Mouse (Mus musculus) erythroblast, embryonic 14.5 days (primary cell): ENCODE results near the gene Gm10282. TPM values are rescaled to one million over a fixed set of nuclear protein-coding genes. Genes with fewer than 3 reads are reported as not detected.

Source experiments
- H3K27me3 ChIP-seq: 2 replicates; pipeline ENCODE4 v1.6.1; 2012; ENCODE audit warnings: inconsistent platforms; ENCODE audit not compliant: control insufficient read depth
- H3K36me3 ChIP-seq: 2 replicates; pipeline ENCODE4 v1.6.1; 2012; ENCODE audit warnings: mild to moderate bottlenecking, inconsistent platforms; ENCODE audit not compliant: control insufficient read depth
- H3K4me1 ChIP-seq: 2 replicates; pipeline ENCODE4 v1.6.1; 2012; ENCODE audit warnings: inconsistent platforms; ENCODE audit not compliant: control insufficient read depth
- H3K4me3 ChIP-seq: replicated peaks from 2 replicates; pipeline ENCODE3; 2012; ENCODE audit warnings: moderate library complexity, mild to moderate bottlenecking, inconsistent platforms
- H3K9me3 ChIP-seq: 2 replicates; pipeline ENCODE4 v1.6.1; 2012; ENCODE audit warnings: low read length, inconsistent platforms, mixed read lengths; ENCODE audit not compliant: control insufficient read depth
- GATA1 ChIP-seq: IDR thresholded peaks from 2 replicates; pipeline ENCODE4 v1.6.1; 2012; ENCODE audit warnings: low read length, inconsistent platforms, mixed read lengths
- TAL1 ChIP-seq: IDR thresholded peaks from 3 replicates; pipeline ENCODE4 v1.6.1; 2012; ENCODE audit warnings: low read length, inconsistent platforms, mixed read lengths
- polyA plus RNA-seq: library from polyadenylated mRNA; stranded (reverse); fragments of >175 nt; gene quantifications from 2 replicates; pipeline ENCODE4 v1.2.3, GENCODE M21; 2012

The Gm10282 gene
- polyA plus RNA-seq, 1 experiment, result 6.0 TPM

DNA sequence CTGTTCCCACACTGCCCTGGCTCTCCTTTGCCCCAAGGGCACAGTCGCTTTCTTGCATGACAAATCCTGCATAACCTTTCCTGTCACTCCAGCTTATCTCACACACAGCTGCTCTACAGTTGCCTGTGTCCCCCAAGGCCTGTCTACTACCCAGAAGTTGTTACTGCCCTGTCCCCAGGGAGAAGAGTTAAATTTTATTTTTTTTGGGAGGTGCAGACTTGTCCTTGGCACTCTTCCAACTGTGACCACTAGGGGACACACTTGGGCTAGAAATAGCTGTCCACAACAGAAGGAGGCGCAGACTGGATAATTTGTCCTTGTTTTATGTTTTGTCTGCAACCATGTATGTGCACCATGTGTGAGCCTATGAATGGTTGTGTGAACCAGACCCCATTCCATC is 44.0 kb downstream of the Gm10282 start:
- peaks cover 8% of the 10 kb centered on the region for H3K36me3 ChIP-seq
- H3K27me3 ChIP-seq, result no peaks in the 10 kb centered on the region
- no peak overlapping the region for H3K4me3 ChIP-seq
- H3K9me3 ChIP-seq, result no peaks in the 10 kb centered on the region
- no peak for TF ChIP-seq GATA1
- no peak for TF ChIP-seq TAL1
- no peaks in the 10 kb centered on the region for H3K4me1 ChIP-seq

DNA sequence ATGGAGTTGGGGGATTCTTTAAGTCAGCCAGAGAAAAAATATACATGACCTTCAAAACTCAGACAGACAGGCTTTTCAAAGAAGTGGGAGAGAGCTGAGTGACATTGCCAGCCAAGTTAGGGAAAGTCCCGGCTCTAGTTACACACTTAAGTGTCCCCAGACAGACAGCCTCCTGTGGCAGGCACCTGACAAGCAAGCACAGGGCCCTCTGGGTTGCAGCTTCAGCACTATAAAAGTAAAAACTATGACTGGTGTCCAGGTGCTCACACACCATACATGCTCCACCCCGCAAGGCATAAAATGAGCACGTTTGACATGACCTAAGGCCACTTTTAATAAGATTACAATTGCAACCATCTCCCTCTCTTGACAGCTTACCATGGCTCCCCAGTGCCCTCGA is 44.5 kb downstream of the Gm10282 start:
- TF ChIP-seq GATA1, result no peak
- TF ChIP-seq TAL1, result no peak
- Histone ChIP-seq H3K36me3 (peaks cover 13% of the 10 kb centered on the region), H3K27me3 (no peaks in the 10 kb centered on the region), H3K9me3 (no peaks in the 10 kb centered on the region), H3K4me1 (no peaks in the 10 kb centered on the region), H3K4me3 (no peak overlapping the region)

DNA sequence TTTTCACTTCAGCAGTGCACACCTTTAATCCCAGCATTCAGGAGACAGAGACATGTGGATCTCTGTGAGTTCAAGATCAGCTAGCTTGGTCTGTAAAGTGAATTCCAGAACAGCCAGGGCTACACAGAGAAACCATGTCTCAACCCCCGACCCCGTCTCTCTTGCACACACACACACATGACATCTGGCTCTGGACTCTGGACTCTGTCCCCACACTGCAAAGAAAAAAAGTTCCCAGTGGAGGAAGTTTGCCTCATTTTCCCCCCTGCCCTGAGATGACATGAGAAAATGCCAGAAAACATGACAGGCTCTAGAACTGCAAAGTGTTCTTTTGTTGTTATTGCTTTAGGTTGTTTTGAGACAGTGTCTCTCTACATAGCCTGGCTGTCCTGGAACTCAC is 45.2 kb downstream of the Gm10282 start:
- peaks cover 20% of the 10 kb centered on the region for H3K36me3 ChIP-seq
- H3K4me1 ChIP-seq, result no peaks in the 10 kb centered on the region
- H3K9me3 ChIP-seq, result no peaks in the 10 kb centered on the region
- no peak for TF ChIP-seq TAL1
- TF ChIP-seq GATA1, result no peak
- no peaks in the 10 kb centered on the region for H3K27me3 ChIP-seq
- H3K4me3 ChIP-seq, result no peak overlapping the region

DNA sequence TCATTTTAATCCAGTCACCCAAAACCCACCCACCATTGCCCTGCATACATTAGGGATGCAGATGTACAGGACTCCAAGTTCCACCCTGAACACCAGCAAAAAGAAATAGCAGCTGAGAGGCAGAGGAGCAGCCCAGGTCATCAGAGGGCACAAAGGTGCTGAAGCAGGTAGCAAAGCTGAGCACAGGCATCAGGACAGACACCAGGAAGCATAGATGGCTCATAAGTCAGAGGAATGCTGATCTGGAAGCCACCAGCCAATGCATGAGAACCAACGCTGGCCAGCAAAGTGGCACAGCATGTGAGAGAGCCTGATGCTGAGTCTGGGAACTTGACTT is 47.2 kb downstream of the Gm10282 start:
- Histone ChIP-seq H3K4me3 (no peak overlapping the region), H3K9me3 (no peaks in the 10 kb centered on the region), H3K36me3 (peaks cover 38% of the 10 kb centered on the region), H3K4me1 (no peaks in the 10 kb centered on the region), H3K27me3 (no peaks in the 10 kb centered on the region)
- TF ChIP-seq TAL1, result no peak
- no peak for TF ChIP-seq GATA1

DNA sequence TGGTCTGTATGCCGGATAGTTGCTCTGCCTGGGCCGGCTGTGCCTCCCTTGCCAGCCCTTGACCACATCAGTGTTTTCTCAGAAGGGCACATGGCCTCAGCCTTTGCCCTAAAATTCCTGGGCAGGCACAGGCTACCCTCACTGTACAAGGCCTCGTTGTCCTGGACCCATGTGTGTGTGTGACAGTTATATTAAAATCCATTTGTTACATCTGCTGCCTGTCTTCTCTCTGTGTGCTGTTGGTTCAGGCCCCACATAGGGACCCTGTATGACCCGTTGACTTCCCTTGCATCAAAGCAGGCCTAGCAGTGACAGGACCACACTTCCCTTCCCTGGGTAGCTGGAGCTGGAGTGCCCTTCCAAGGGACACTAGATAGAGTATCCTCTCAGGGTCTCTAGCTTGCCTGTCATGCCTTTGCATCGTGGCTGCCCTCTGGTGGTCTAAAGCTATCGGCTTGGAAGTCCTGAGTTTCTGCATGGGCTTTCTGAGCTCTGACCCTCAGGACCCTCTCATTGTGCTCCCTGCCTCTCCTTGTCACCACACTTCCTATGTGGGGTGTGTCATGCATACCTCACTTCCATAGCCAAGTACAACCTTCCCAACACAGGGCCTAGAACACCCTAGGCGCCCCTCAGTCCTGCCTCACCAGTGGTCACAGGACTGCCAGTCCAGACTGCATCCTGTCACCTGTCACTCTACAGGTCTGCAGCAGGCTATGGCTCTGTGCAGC is 47.7 kb downstream of the Gm10282 start:
- Histone ChIP-seq H3K36me3 (peaks cover 43% of the 10 kb centered on the region), H3K4me1 (no peaks in the 10 kb centered on the region), H3K4me3 (no peak overlapping the region), H3K9me3 (no peaks in the 10 kb centered on the region), H3K27me3 (no peaks in the 10 kb centered on the region)
- TF ChIP-seq TAL1, result no peak
- TF ChIP-seq GATA1, result no peak

Other genes starting within 250 kb of the Gm10282 start
- gene Olfr373, start 222.1 kb downstream of the Gm10282 start, polyA plus RNA-seq, result not detected in 2 replicates
- not detected in 2 replicates for gene Olfr374, start 198.2 kb downstream of the Gm10282 start, polyA plus RNA-seq
- 0.21 and 0.24 TPM in 2 replicates for gene Tpm4, start 170.3 kb downstream of the Gm10282 start, polyA plus RNA-seq
- gene Rab8a, start 144.1 kb downstream of the Gm10282 start, polyA plus RNA-seq, result 5.4 and 6.2 TPM in 2 replicates
- 0.04 and 0.05 TPM in 2 replicates for gene Hsh2d, start 115.6 kb downstream of the Gm10282 start, polyA plus RNA-seq
- not detected in 2 replicates for gene Cib3, start 92.4 kb downstream of the Gm10282 start, polyA plus RNA-seq
- not detected in 2 replicates for gene Gm11034, start 91.6 kb downstream of the Gm10282 start, polyA plus RNA-seq
- 7.4 and 8.4 TPM in 2 replicates for gene Fam32a, start 85.5 kb downstream of the Gm10282 start, polyA plus RNA-seq
- 15.3 and 18.4 TPM in 2 replicates for gene Ap1m1, start 65.2 kb downstream of the Gm10282 start, polyA plus RNA-seq
- gene Klf2, start 13.8 kb upstream of the Gm10282 start, polyA plus RNA-seq, result 1.4 TPM in 2 replicates
- 3.2 and 4.0 TPM in 2 replicates for gene Eps15l1, start 116.2 kb upstream of the Gm10282 start, polyA plus RNA-seq
- not detected in 2 replicates for gene Calr3, start 138.6 kb upstream of the Gm10282 start, polyA plus RNA-seq
- 0.05 and 0.08 TPM in 2 replicates for gene 1700030K09Rik, start 138.6 kb upstream of the Gm10282 start, polyA plus RNA-seq
- 13.3 and 16.8 TPM in 2 replicates for gene Cherp, start 170.0 kb upstream of the Gm10282 start, polyA plus RNA-seq
- 0.29 and 0.33 TPM in 2 replicates for gene Slc35e1, start 187.4 kb upstream of the Gm10282 start, polyA plus RNA-seq
- 3.0 and 3.1 TPM in 2 replicates for gene Med26, start 243.0 kb upstream of the Gm10282 start, polyA plus RNA-seq